Mouse (Mus musculus): ENCODE data around the gene Gm12394. TPM values are rescaled to one million over a fixed set of nuclear protein-coding genes. Genes with fewer than 3 reads are reported as not detected.

Gm12394 gene
- not detected for polyA plus RNA-seq (2012; fragmentation: generic; extraction: Trizol)

DNA sequence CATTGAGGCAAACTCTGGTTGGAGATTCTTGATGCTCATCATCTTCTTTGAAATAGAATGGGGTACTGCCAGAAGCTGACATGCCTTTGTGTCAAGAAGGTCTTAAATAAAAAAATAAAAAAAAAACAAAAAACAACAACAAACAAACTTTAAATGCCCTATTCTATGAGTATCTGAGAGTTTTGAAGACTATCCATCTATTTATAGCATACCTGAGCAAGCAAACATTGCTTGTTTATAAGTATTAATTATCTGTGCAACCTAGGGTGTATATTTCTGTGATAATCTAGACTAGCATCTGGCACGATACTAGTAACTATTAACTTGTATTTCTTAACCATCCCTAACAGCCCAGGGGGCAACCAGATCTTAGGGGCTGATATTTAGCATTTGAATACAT is at the start of gene Gm12394:
Gene Gm12394 (minus strand): TSS at position 101 of the 400 bp plus-strand sequence.

DNA sequence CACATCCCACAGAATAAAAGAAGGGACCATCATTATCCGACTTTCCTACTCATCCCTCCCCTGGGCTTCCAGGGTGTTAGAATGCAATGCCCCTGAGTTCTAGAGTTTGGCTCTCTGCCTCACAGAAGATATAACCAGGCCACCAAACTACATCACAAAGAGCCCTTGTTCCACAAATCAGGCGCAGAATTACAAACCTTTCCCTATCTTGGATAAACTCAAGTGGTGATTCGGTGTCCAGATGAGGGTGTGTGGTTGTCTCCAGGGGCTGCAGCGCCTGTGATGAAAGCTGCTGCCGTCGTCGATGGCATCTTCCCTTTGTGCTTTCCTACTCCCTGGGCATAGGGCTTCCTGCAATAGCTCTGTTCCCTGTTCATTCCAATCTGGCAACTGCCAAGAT is 17.6 kb upstream of the Gm12394 start, which contains the start of gene Fam205c:
Gene Fam205c (minus strand): TSS at position 101 of the 400 bp plus-strand sequence.

DNA sequence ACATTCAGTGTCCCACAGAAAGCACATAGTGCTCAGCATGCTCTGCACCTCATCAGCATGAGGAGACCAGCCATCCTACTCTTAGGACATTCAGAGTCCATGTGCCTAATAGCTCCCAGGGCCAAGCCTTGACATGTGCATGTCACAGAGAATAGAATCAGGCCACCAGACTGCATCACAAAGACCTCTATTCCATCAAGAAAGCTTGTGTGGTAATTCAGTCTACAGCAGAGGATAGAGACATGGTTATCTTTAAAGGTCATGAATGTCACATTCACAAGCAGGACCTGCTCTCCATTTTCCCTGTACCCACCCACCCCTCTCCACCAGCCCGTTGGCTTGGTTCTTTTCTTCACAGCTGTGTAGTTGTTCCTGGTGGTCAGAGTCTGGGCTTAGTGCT is 2.8 kb downstream of the Gm12394 start, which contains the start of gene Fam205a1:
Gene Fam205a1 (minus strand): TSS at position 101 of the 400 bp plus-strand sequence.

DNA sequence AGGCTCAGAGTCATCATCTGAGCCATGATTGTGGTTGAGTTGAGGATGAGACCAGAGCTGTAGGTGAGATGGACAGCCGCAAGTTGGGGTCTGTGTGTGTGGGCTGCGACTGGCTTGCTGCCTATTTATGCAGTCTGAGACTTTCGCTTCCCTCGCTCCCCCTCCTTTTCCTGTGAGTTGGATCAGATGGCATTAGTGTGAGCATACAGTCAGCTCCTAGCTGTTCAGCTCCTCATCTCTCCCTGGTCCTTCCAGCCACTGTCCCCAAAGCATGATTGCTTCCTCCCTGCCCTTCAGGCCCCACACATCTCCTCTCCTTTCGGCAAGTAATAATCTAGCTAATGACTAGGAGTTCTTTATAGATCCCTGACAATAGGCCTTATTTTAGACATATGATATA is 82.7 kb downstream of the Gm12394 start, which contains the start of gene Ccl21a:
Gene Ccl21a (minus strand): TSS at position 101 of the 400 bp plus-strand sequence.

DNA sequence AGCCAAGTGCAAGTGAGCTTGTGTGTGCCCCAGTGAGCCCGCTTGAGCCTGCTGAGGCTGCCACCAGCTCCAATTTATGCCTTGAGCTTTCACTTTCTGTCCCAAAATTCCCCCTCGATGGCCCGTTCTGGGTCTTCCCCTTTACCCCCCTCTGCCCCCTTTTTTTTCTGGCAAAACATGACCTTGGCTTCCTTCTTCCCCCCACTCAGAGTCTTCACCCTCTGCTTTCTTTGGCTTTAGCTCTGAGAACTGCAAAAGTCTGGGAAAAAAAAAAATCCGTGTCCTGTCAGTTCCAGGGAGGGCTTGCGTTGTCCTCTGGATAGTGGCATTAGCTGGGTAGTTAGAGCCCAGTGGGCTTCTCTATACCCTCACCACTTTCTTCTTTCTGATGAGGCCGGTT is 100.1 kb downstream of the Gm12394 start, which contains the start of gene Ccl19:
Gene Ccl19 (minus strand): TSS at position 101 of the 400 bp plus-strand sequence.

GRCm38 (mm10) chr4:42735245-42735644 is 121.3 kb downstream of the Gm12394 start, which contains the start of gene 4930578G10Rik:
Gene 4930578G10Rik, plus strand, starts transcription at chr4:42735545.

Other genes starting within 250 kb of the Gm12394 start
- not detected for gene Gm10591, start 244.6 kb downstream of the Gm12394 start, polyA plus RNA-seq (2012; fragmentation: generic; extraction: Trizol)
- not detected for gene Gm2564, start 227.1 kb downstream of the Gm12394 start, polyA plus RNA-seq (2012; fragmentation: generic; extraction: Trizol)
- not detected for gene Ccl27b, start 201.5 kb downstream of the Gm12394 start, polyA plus RNA-seq (2012; fragmentation: generic; extraction: Trizol)
- under 1 TPM in 1 of 2 experiments, not detected in 1; 0.19 TPM for gene Il11ra2, start 194.9 kb downstream of the Gm12394 start, polyA plus RNA-seq (2012; fragmentation: generic; extraction: Trizol)
- not detected for gene 4930578G10Rik, start 121.2 kb downstream of the Gm12394 start, polyA plus RNA-seq (2012; fragmentation: generic; extraction: Trizol)
- gene Ccl19, start 100.2 kb downstream of the Gm12394 start, polyA plus RNA-seq (2012; fragmentation: generic; extraction: Trizol) = not detected
- not detected for gene Ccl21a, start 82.8 kb downstream of the Gm12394 start, polyA plus RNA-seq (2012; fragmentation: generic; extraction: Trizol)
- gene Fam205a1, start 2.9 kb downstream of the Gm12394 start, polyA plus RNA-seq (2012; fragmentation: generic; extraction: Trizol) = not detected
- not detected for gene Fam205c, start 17.5 kb upstream of the Gm12394 start, polyA plus RNA-seq (2012; fragmentation: generic; extraction: Trizol)
- not detected for gene Phf24, start 59.9 kb upstream of the Gm12394 start, polyA plus RNA-seq (2012; fragmentation: generic; extraction: Trizol)
- gene Dnajb5, start 93.0 kb upstream of the Gm12394 start, polyA plus RNA-seq (2012; fragmentation: generic; extraction: Trizol) = 1 to 10 TPM; 1.8 to 7.6 TPM
- gene 1700022I11Rik, start 112.8 kb upstream of the Gm12394 start, polyA plus RNA-seq (2012; fragmentation: generic; extraction: Trizol) = under 1 TPM; 0.14 to 0.76 TPM
- 100 to 1,000 TPM; 158 to 386 TPM for gene Vcp, start 143.7 kb upstream of the Gm12394 start, polyA plus RNA-seq (2012; fragmentation: generic; extraction: Trizol)
- 1 to 10 TPM; 2.4 to 8.8 TPM for gene Fancg, start 153.7 kb upstream of the Gm12394 start, polyA plus RNA-seq (2012; fragmentation: generic; extraction: Trizol)
- gene Pigo, start 169.0 kb upstream of the Gm12394 start, polyA plus RNA-seq (2012; fragmentation: generic; extraction: Trizol) = 1 to 10 TPM; 3.3 to 9.1 TPM
- gene Stoml2, start 174.9 kb upstream of the Gm12394 start, polyA plus RNA-seq (2012; fragmentation: generic; extraction: Trizol) = 100 to 1,000 TPM in 1 of 2 experiments, 10 to 100 TPM in 1; 90.4 to 107 TPM
- gene Fam214b, start 189.4 kb upstream of the Gm12394 start, polyA plus RNA-seq (2012; fragmentation: generic; extraction: Trizol) = 10 to 100 TPM in 1 of 2 experiments, 1 to 10 TPM in 1; 3.5 to 25.9 TPM
- under 1 TPM; 0.01 to 0.92 TPM for gene Unc13b, start 202.2 kb upstream of the Gm12394 start, polyA plus RNA-seq (2012; fragmentation: generic; extraction: Trizol)